Mouse (Mus musculus) layer of hippocampus, adult 18-20 months (tissue): ENCODE results near the gene Grm4. TPM values are rescaled to one million over a fixed set of nuclear protein-coding genes. Genes with fewer than 3 reads are reported as not detected.

Experiments used
- DNase-seq, 2 experiments: peaks; one replicate each; pipeline ENCODE4 v3.0.0; 2022; ENCODE audit warnings: low spot score in 2 of 2
- long read RNA-seq: library from polyadenylated mRNA; stranded (forward); transcript quantifications from one replicate; pipeline ENCODE4 v2.0.0, GENCODE M21; 2021
- total RNA-seq, 2 experiments: library from RNA; stranded (reverse); gene quantifications; 2 replicates each; pipeline ENCODE4 v1.2.3; 2021

Gene Grm4
- 10 to 100 TPM in 1 of 2 experiments, 1 to 10 TPM in 1; 9.2 to 12.8 TPM for total RNA-seq
- long read RNA-seq, full-length matches to known transcripts = 3 of 11 reads
- long read RNA-seq, partial matches to known transcripts = 7 of 11 reads
- long read RNA-seq, other reads (novel, unspliced or antisense) = 1 of 11 reads

GRCm38 (mm10) chr17:27521303-27521702, at the start of gene Grm4:
Grm4 (minus strand) TSS chr17:27521403.
- DNase-seq = no peak

GRCm38 (mm10) chr17:27568228-27568627, 47.0 kb upstream of the Grm4 start:
- no peak for DNase-seq

GRCm38 (mm10) chr17:27565942-27566267, 44.7 kb upstream of the Grm4 start:
- DNase-seq = no peak

GRCm38 (mm10) chr17:27565163-27565941, 44.1 kb upstream of the Grm4 start, which contains the start of gene AI413582:
AI413582 (minus strand) TSS chr17:27565756.
- peak; percentile 95 to 97 for DNase-seq

GRCm38 (mm10) chr17:27564391-27565162, 43.4 kb upstream of the Grm4 start:
- no peak for DNase-seq

GRCm38 (mm10) chr17:27563771-27564244, 42.6 kb upstream of the Grm4 start:
- DNase-seq = no peak

- peak; percentile 67 to 72 for DNase-seq
These were observed 40.8 kb upstream of the Grm4 start for GRCm38 (mm10) chr17:27561809-27562526.

GRCm38 (mm10) chr17:27560926-27561480, 39.8 kb upstream of the Grm4 start:
- no peak for DNase-seq

- DNase-seq = no peak
These were observed 38.4 kb upstream of the Grm4 start for GRCm38 (mm10) chr17:27559596-27559995.

GRCm38 (mm10) chr17:27558845-27559244, 37.6 kb upstream of the Grm4 start:
- DNase-seq = no peak

GRCm38 (mm10) chr17:27557927-27558661, 36.9 kb upstream of the Grm4 start:
- DNase-seq = no peak

- no peak for DNase-seq
These were observed 36.2 kb upstream of the Grm4 start for GRCm38 (mm10) chr17:27557181-27557926.

- peak; percentile 67 to 85 for DNase-seq
These were observed 35.3 kb upstream of the Grm4 start, which contains the start of gene Hmga1 for GRCm38 (mm10) chr17:27556315-27557011. Hmga1 (plus strand) TSS chr17:27556497.

- no peak for DNase-seq
These were observed 34.4 kb upstream of the Grm4 start for GRCm38 (mm10) chr17:27555512-27556172.

- DNase-seq = no peak
These were observed 33.9 kb upstream of the Grm4 start for GRCm38 (mm10) chr17:27555075-27555511.

GRCm38 (mm10) chr17:27554062-27554960, 33.1 kb upstream of the Grm4 start:
- DNase-seq = no peak
